Comparison of ENCODE assay signal across 8 mouse cellular contexts in genomic region chr15:91304296-91304852, GRCm38 (mm10).
DNase-seq lines count a peak whose midpoint lies in the region; ATAC-seq and TF ChIP-seq lines count a peak whose summit lies in the region.

No protein-coding gene starts in this region.

- no peak overlapping the region for H3K4me3 ChIP-seq in hindbrain, embryonic 11.5 days (ENCODE audit: low read depth, low read length)
- H3K4me3 ChIP-seq in hindbrain, embryonic 12.5 days: no peak overlapping the region
- H3K4me3 ChIP-seq in C2C12 (ENCODE audit: insufficient read depth, poor library complexity, severe bottlenecking): no peak overlapping the region
- H3K4me3 ChIP-seq in forebrain, embryonic 14.5 days (ENCODE audit: low read depth, low read length): no peak overlapping the region
- H3K4me3 ChIP-seq in limb, embryonic 10.5 days: no peak overlapping the region

- no peaks in the 10 kb centered on the region for H3K27me3 ChIP-seq in hindbrain, embryonic 11.5 days (ENCODE audit: control insufficient read depth, insufficient read depth, low read length)
- H3K27me3 ChIP-seq in hindbrain, embryonic 12.5 days: no peaks in the 10 kb centered on the region
- H3K27me3 ChIP-seq in C2C12 (ENCODE audit: control insufficient read depth, insufficient read depth, insufficient read length): no peaks in the 10 kb centered on the region
- H3K27me3 ChIP-seq in forebrain, embryonic 14.5 days (replicated peaks; ENCODE audit: control insufficient read depth, insufficient read depth, low read length): no peaks in the 10 kb centered on the region
- no peaks in the 10 kb centered on the region for H3K27me3 ChIP-seq in limb, embryonic 10.5 days (ENCODE audit: low read depth, poor library complexity, severe bottlenecking)

- H3K27ac ChIP-seq in hindbrain, embryonic 11.5 days (ENCODE audit: low read depth, low read length): no peak overlapping the region
- no peak overlapping the region for H3K27ac ChIP-seq in hindbrain, embryonic 12.5 days
- no peak overlapping the region for H3K27ac ChIP-seq in forebrain, embryonic 14.5 days (ENCODE audit: low read depth, low read length)
- no peak overlapping the region for H3K27ac ChIP-seq in limb, embryonic 10.5 days

- no peaks in the 10 kb centered on the region for H3K79me3 ChIP-seq in C2C12 (ENCODE audit: low read depth)

- ATAC-seq in hindbrain, embryonic 11.5 days (ENCODE audit: low FRiP score): peak; percentile 68; the same call in 1 of the 2 replicates
- ATAC-seq in hindbrain, embryonic 12.5 days (ENCODE audit: low FRiP score): no peak
- peak; percentile 77 for ATAC-seq in forebrain, embryonic 14.5 days
- ATAC-seq in cerebellum, adult (ENCODE audit: insufficient number of reproducible peaks, low FRiP score, low TSS enrichment): no peak

- H3ac ChIP-seq in C2C12 (ENCODE audit: control insufficient read depth, insufficient read length, low read depth): no peak overlapping the region

- no peak overlapping the region for H3K9ac ChIP-seq in hindbrain, embryonic 11.5 days (ENCODE audit: low read depth, low read length)
- no peak overlapping the region for H3K9ac ChIP-seq in hindbrain, embryonic 12.5 days
- H3K9ac ChIP-seq in forebrain, embryonic 14.5 days (ENCODE audit: low read length): no peak overlapping the region

- no peaks in the 10 kb centered on the region for H3K4me1 ChIP-seq in hindbrain, embryonic 11.5 days (replicated peaks; ENCODE audit: control insufficient read depth, insufficient read depth, low read length)
- no peaks in the 10 kb centered on the region for H3K4me1 ChIP-seq in hindbrain, embryonic 12.5 days
- H3K4me1 ChIP-seq in forebrain, embryonic 14.5 days (ENCODE audit: control insufficient read depth, insufficient read depth, low read length): no peaks in the 10 kb centered on the region
- no peaks in the 10 kb centered on the region for H3K4me1 ChIP-seq in limb, embryonic 10.5 days

- peak; percentile 81 for DNase-seq in hindbrain, embryonic 11.5 days (ENCODE audit: low spot score)
- DNase-seq in adipocyte (ENCODE audit: low spot score): peak; percentile 78
- DNase-seq in forebrain, embryonic 14.5 days (ENCODE audit: low spot score): peak; percentile 81
- peak; percentile 41 for DNase-seq in limb, embryonic 10.5 days (ENCODE audit: low spot score)
- peak; percentile 38 for DNase-seq in retina, adult 2 months (ENCODE audit: low read depth, low spot score)

- no peaks in the 10 kb centered on the region for H3K79me2 ChIP-seq in C2C12 (ENCODE audit: control insufficient read depth, insufficient read depth)

- peak; percentile 71 for TF ChIP-seq CTCF in C2C12 (IDR thresholded peaks at IDR 0.05; ENCODE audit: control insufficient read depth, insufficient read depth, insufficient read length)

- no peaks in the 10 kb centered on the region for H3K9me3 ChIP-seq in hindbrain, embryonic 11.5 days (ENCODE audit: control insufficient read depth, low read length)
- H3K9me3 ChIP-seq in hindbrain, embryonic 12.5 days (replicated peaks): no peaks in the 10 kb centered on the region
- H3K9me3 ChIP-seq in forebrain, embryonic 14.5 days (replicated peaks; ENCODE audit: control insufficient read depth, low read length): no peaks in the 10 kb centered on the region
- no peaks in the 10 kb centered on the region for H3K9me3 ChIP-seq in limb, embryonic 10.5 days (replicated peaks)

- no peak overlapping the region for H3K4me2 ChIP-seq in hindbrain, embryonic 11.5 days (replicated peaks; ENCODE audit: low read depth, low read length)
- no peak overlapping the region for H3K4me2 ChIP-seq in hindbrain, embryonic 12.5 days (replicated peaks)
- H3K4me2 ChIP-seq in forebrain, embryonic 14.5 days (ENCODE audit: low read length): no peak overlapping the region

- 55% methylated on average over 7 of the region's 7 CpGs for WGBS in hindbrain, embryonic 11.5 days
- 53% methylated on average over 7 of the region's 7 CpGs for WGBS in hindbrain, embryonic 12.5 days
- WGBS in forebrain, embryonic 14.5 days: 39% methylated on average over 7 of the region's 7 CpGs
- 53% methylated on average over 7 of the region's 7 CpGs for WGBS in limb, embryonic 10.5 days

- no peaks in the 10 kb centered on the region for H3K36me3 ChIP-seq in hindbrain, embryonic 11.5 days (ENCODE audit: control insufficient read depth, insufficient read depth, low read length)
- no peaks in the 10 kb centered on the region for H3K36me3 ChIP-seq in hindbrain, embryonic 12.5 days
- H3K36me3 ChIP-seq in C2C12 (ENCODE audit: control insufficient read depth, insufficient read depth): no peaks in the 10 kb centered on the region
- no peaks in the 10 kb centered on the region for H3K36me3 ChIP-seq in forebrain, embryonic 14.5 days (ENCODE audit: control insufficient read depth, insufficient read depth, low read length)
- no peaks in the 10 kb centered on the region for H3K36me3 ChIP-seq in limb, embryonic 10.5 days

TF ChIP-seq in C2C12, 6 proteins besides CTCF, POLR2A, EP300 and RAD21:
- TF ChIP-seq MYOG (IDR thresholded peaks at IDR 0.05; ENCODE audit: control insufficient read depth, extremely low read depth, insufficient read length): no peak
- TF ChIP-seq FOSL1 (IDR thresholded peaks at IDR 0.05; ENCODE audit: insufficient read depth, low read length, poor library complexity, severe bottlenecking): no peak
- no peak for TF ChIP-seq MAX (IDR thresholded peaks at IDR 0.05)
TF ChIP-seq in C2C12: peak in this region for 0.

Comparison
In these comparisons a context has a peak if more than half of its experiments do, and no peak if none do; other contexts are left out.
1. ATAC-seq: peak in hindbrain, embryonic 11.5 days (single experiment) and forebrain, embryonic 14.5 days (single experiment); none in hindbrain, embryonic 12.5 days (single experiment) and cerebellum, adult (single experiment).
2. Peak in every context shown above with its lines, with median percentiles within 50 percentile points of each other: DNase-seq.